Mouse (Mus musculus) MEL (cell line): ENCODE measurements around the gene Tpt1. TPM values are rescaled to one million over a fixed set of nuclear protein-coding genes. Genes with fewer than 3 reads are reported as not detected.
"Not testable (repeated sequence)": the region's sequence is repeated elsewhere in the genome, so short reads cannot be mapped to it uniquely, and the experiment has no call there.

Experiments
- DNase-seq: peaks from one replicate; pipeline ENCODE4 v3.0.0; 2011; ENCODE audit warnings: low read depth, low spot score
- H3K27ac ChIP-seq: 2 replicates; pipeline ENCODE4 v1.5.1; 2012; ENCODE audit warnings: low read depth, mild to moderate bottlenecking, control low read depth, low read length, moderate library complexity; ENCODE audit not compliant: control insufficient read depth
- H3K27me3 ChIP-seq, 2 experiments: fragments of 150-350 bp in 1 of 2; sonication (generic) in 1 of 2; 2 replicates each; pipeline ENCODE4 v1.6.1; 2012; ENCODE audit warnings: low read length in 2 of 2, mild to moderate bottlenecking in 2 of 2, improper control_type of control experiment in 1 of 2, moderate library complexity in 1 of 2; ENCODE audit not compliant: insufficient read depth in 2 of 2, control insufficient read depth in 1 of 2
- H3K36me3 ChIP-seq, 2 experiments: 2 replicates each; pipeline ENCODE4 v1.6.1; 2012 to 2014; ENCODE audit warnings: low read length in 2 of 2, improper control_type of control experiment in 1 of 2, inconsistent platforms in 1 of 2, mild to moderate bottlenecking in 1 of 2; ENCODE audit not compliant: insufficient read depth in 2 of 2, control insufficient read depth in 1 of 2
- H3K4me1 ChIP-seq, 2 experiments: fragments of 150-350 bp in 1 of 2; sonication (generic) in 1 of 2; 2 replicates each; pipeline ENCODE4 v1.6.1; 2012; ENCODE audit warnings: low read length in 2 of 2, improper control_type of control experiment in 1 of 2, mild to moderate bottlenecking in 1 of 2; ENCODE audit not compliant: insufficient read depth in 2 of 2, control insufficient read depth in 1 of 2
- H3K4me3 ChIP-seq, 2 experiments: fragments of 150-350 bp in 1 of 2; sonication (generic) in 1 of 2; 2 replicates each; pipeline ENCODE4 v1.5.1; 2012; ENCODE audit warnings: low read depth in 2 of 2, low read length in 2 of 2, mild to moderate bottlenecking in 2 of 2, moderate library complexity in 2 of 2, control low read depth in 1 of 2, improper control_type of control experiment in 1 of 2; ENCODE audit not compliant: control insufficient read depth in 1 of 2, insufficient read depth in 1 of 2
- H3K79me2 ChIP-seq: 2 replicates; pipeline ENCODE4 v1.6.1; 2012; ENCODE audit warnings: mild to moderate bottlenecking, low read length, moderate library complexity; ENCODE audit not compliant: control insufficient read depth, poor library complexity, insufficient read depth
- H3K9ac ChIP-seq: 2 replicates; pipeline ENCODE4 v1.6.1; 2012; ENCODE audit warnings: low read depth, mild to moderate bottlenecking, control low read depth, low read length, moderate library complexity; ENCODE audit not compliant: control insufficient read depth, poor library complexity, severe bottlenecking
- H3K9me3 ChIP-seq: fragments of 150-350 bp; sonication (generic); replicated peaks from 2 replicates; pipeline ENCODE4 v1.6.1; 2012; ENCODE audit warnings: mild to moderate bottlenecking, low read length, improper control_type of control experiment, moderate library complexity; ENCODE audit not compliant: insufficient read depth
- CTCF ChIP-seq, 3 experiments: IDR thresholded peaks in 2 of 3; conservative IDR thresholded peaks in 1 of 3; 2 replicates each; pipeline ENCODE4 v1.5.1; 2011 to 2012; ENCODE audit warnings: low read length in 3 of 3, low read depth in 2 of 3, mild to moderate bottlenecking in 2 of 3, improper control_type of control experiment in 1 of 3, inconsistent platforms in 1 of 3, mixed read lengths in 1 of 3, moderate library complexity in 1 of 3; ENCODE audit not compliant: control insufficient read depth in 1 of 3, insufficient read depth in 1 of 3, poor library complexity in 1 of 3, severe bottlenecking in 1 of 3
- ETS1 ChIP-seq: IDR thresholded peaks from 2 replicates; pipeline ENCODE4 v1.6.1; 2012; ENCODE audit warnings: low read depth, mild to moderate bottlenecking, inconsistent platforms, low read length, improper control_type of control experiment, moderate library complexity
- HCFC1 ChIP-seq: IDR thresholded peaks from 2 replicates; pipeline ENCODE4 v1.6.1; 2012; ENCODE audit warnings: low read depth, mild to moderate bottlenecking, inconsistent platforms, low read length, improper control_type of control experiment, moderate library complexity
- MXI1 ChIP-seq: IDR thresholded peaks from 2 replicates; pipeline ENCODE4 v1.6.1; 2011; ENCODE audit warnings: mild to moderate bottlenecking, low read depth, low read length, improper control_type of control experiment
- NELFE ChIP-seq: IDR thresholded peaks from 2 replicates; pipeline ENCODE4 v1.6.1; 2011; ENCODE audit warnings: low read depth, low read length, improper control_type of control experiment
- NRF1 ChIP-seq: IDR thresholded peaks from 2 replicates; pipeline ENCODE4 v1.6.1; 2014; ENCODE audit warnings: low read depth, mild to moderate bottlenecking, inconsistent platforms, low read length, improper control_type of control experiment, moderate library complexity; ENCODE audit not compliant: poor library complexity, insufficient read depth, severe bottlenecking
- RAD21 ChIP-seq: IDR thresholded peaks from 2 replicates; pipeline ENCODE4 v1.6.1; 2011; ENCODE audit warnings: mild to moderate bottlenecking, low read depth, low read length, improper control_type of control experiment
- RCOR1 ChIP-seq: IDR thresholded peaks from 2 replicates; pipeline ENCODE4 v1.6.1; 2012; ENCODE audit warnings: low read depth, mild to moderate bottlenecking, inconsistent platforms, low read length, improper control_type of control experiment
- TBP ChIP-seq: IDR thresholded peaks from 2 replicates; pipeline ENCODE4 v1.8.0; 2011; ENCODE audit warnings: low read depth, low read length, improper control_type of control experiment
- UBTF ChIP-seq: IDR thresholded peaks from 2 replicates; pipeline ENCODE4 v1.6.1; 2012; ENCODE audit warnings: low read depth, mild to moderate bottlenecking, inconsistent platforms, low read length, improper control_type of control experiment, moderate library complexity, borderline replicate concordance; ENCODE audit not compliant: insufficient read depth
- ZKSCAN1 ChIP-seq: IDR thresholded peaks from 2 replicates; pipeline ENCODE4 v1.6.1; 2012; ENCODE audit warnings: low read depth, mild to moderate bottlenecking, inconsistent platforms, low read length, improper control_type of control experiment, moderate library complexity
- ZNF384 ChIP-seq: IDR thresholded peaks from 2 replicates; pipeline ENCODE4 v1.6.1; 2012; ENCODE audit warnings: low read depth, mild to moderate bottlenecking, inconsistent platforms, low read length, improper control_type of control experiment
- polyA plus RNA-seq, 2 experiments: library from polyadenylated mRNA; stranded (reverse) in 1 of 2; unstranded in 1 of 2; fragments of >175 nt in 1 of 2; fragments of >200 nt in 1 of 2; gene quantifications; 2 replicates each; pipeline versions ENCODE4 v1.2.1 to v1.2.4; 2012; ENCODE audit warnings: low replicate concordance in 2 of 2, low read depth in 1 of 2; ENCODE audit not compliant: insufficient read length in 2 of 2, insufficient read depth in 1 of 2, missing spikeins in 1 of 2
- total RNA-seq: library from RNA; depleted of rRNA; stranded (reverse); fragments of 300-350 nt; gene quantifications from 2 replicates; pipeline ENCODE4 v1.2.3, GENCODE M21; 2012

Tpt1 gene
- total and polyA plus RNA-seq, 3 experiments, result 652 to 1,342 (median 817) TPM

DNA sequence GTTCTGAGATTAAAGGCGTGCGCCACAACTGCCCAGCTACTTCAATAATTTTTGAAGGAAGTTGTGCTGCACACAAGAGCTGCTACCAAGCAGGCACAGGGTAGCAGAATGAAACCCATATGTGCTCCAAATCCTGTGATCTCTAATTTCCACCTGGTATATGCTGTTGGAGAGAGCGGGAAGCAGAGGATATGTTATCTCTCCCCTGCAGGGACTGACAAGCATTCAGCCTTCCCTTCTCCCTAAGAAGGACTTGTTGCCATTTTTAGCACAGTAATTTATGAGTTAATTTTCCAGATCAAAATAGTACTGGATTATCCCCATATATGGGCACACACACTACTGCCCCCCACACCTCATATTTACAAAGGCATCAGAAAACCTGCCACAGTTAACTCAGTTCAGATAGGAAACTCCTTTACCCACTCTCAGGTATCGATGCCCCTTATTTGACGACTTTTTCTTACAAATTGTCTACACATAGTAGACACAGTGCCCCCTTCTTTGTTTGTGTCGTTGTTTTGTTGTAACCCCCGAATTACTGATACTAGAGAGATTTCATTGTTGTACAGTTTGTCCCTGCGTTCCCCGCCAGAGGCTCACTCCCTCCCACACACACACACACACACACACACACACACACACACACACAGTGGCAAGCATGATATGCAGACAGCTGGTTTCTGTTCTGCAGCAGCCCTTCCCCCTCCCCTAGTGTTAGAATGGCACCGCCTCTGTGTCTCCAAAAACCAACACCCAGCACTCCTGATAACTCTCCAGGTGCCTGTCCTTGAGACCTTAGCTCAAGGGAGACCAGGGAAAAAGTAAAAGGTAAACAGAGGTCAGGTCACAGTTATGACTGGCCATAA lies 7.6 kb upstream of the Tpt1 start (continued):
- TF ChIP-seq NRF1 (no peak), UBTF (no peak), RAD21 (no peak), ZKSCAN1 (no peak)

DNA sequence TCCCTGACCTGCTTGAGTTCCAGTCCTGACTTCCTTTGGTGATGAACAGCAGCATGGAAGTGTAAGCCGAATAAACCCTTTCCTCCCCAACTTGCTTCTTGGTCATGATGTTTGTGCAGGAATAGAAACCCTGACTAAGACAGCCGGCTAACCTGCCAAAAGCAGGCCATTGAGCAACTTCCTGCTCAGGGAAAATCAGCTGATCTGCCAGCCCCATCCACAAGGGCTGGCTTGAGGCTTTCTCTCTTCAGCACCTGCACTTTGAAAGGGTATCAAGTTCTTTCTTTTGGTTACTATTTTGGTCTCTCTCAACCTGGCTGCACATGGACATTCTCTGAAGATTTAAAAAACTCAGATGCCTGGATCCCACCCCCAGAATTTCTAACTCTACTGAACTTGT lies 3.1 kb upstream of the Tpt1 start:
- H3K9me3 ChIP-seq, DNase-seq, H3K4me3 ChIP-seq, H3K27ac ChIP-seq, H3K27me3 ChIP-seq, H3K9ac ChIP-seq: not testable (repeated sequence)
- Histone ChIP-seq H3K36me3 (peaks cover 5 to 14% of the 10 kb centered on the region in 2 experiments), H3K79me2 (peaks cover 15% of the 10 kb centered on the region), H3K4me1 (peaks cover 4 to 11% of the 10 kb centered on the region in 2 experiments)

DNA sequence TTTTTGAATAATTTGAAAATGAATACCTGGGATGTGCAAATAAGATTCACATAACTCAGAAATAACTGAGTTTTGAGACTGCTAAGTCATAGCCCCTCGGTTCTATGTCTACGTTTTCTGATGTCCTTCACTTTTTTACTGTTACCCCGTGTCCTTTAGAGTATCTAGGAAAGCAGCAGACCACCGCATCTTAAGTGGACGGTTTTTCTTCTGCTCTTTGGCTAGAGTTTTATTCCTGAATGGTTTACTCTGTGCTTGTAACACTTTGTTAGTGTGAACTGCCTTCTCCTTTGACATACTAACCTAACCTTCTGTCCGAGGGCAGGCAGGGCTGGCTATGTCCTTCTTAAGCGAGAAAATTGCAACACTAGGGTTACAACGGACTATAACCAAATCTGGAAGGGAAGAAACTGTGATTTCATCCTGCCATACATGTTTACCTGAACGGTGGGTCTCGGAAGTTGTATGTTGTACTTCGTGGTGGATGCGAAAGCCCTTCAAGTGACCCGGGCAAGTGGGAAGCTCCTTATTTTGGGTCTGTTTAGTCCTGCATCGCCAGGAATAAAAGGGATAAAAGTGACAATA lies 690 bp upstream of the Tpt1 start:
- no peak for TF ChIP-seq ETS1
- 0 out of 2 replicates have a peak, but pooled peaks have one; percentile 17 for TF ChIP-seq RCOR1
- DNase-seq, result no peak
- peak overlapping the region; percentile 60 for H3K27ac ChIP-seq

DNA sequence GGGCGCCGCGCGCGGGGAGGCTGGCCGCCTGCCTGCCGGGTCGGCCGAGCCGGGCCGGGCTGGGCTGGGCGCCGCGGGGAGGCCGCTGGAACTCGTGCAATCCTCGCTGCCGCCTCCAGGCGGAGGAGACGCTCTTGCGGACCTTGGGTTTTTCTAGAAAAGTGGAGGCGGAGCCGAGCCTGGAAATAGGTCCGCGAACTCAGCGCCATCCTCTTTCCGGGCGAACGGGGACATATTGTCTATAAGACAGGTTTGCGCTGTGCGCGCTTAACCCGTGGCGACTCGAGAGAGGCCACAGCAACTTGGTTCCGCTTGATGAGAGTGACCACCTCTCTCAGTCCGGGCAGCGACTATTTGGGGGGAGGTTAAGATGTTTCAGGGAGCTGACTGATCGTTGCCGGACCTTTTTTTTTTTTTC lies 814 bp downstream of the Tpt1 start:
- peak; percentile 81 for DNase-seq
- TF ChIP-seq MXI1, result no peak
- TF ChIP-seq HCFC1, result peak; percentile 65
- no peak; the same call in 1 of the 2 replicates for TF ChIP-seq UBTF
- TF ChIP-seq ZNF384, result 0 out of 2 replicates have a peak, but pooled peaks have one; percentile 7
- 0 out of 2 replicates have a peak, but pooled peaks have one; percentile 20 for TF ChIP-seq TBP
- TF ChIP-seq NELFE, result no peak
- TF ChIP-seq CTCF (IDR thresholded peaks at IDR 0.05 in 2 of 3, conservative IDR thresholded peaks at IDR 0.05 in 1 of 3; ENCODE audit: control insufficient read depth in 1 of 3, insufficient read depth in 1 of 3, low read depth in 2 of 3, low read length in 3 of 3, poor library complexity in 1 of 3, severe bottlenecking in 1 of 3), result peak in 2 of 3 experiments; percentile 4 to 24; a peak in 3 of 6 replicates
- TF ChIP-seq, all 39 proteins: peak for 4
- H3K27ac ChIP-seq, result peak overlapping the region; percentile 92
- H3K27me3 ChIP-seq, result no peaks in the 10 kb centered on the region
- peak overlapping the region; percentile 71 to 87 for H3K4me3 ChIP-seq
- peaks cover 12 to 16% of the 10 kb centered on the region in 2 experiments for H3K36me3 ChIP-seq
- H3K4me1 ChIP-seq, result peaks cover 2 to 8% of the 10 kb centered on the region in 2 experiments; a peak in 1 of 4 replicates
- peaks cover 20% of the 10 kb centered on the region for H3K79me2 ChIP-seq
- peak overlapping the region; percentile 99 for H3K9ac ChIP-seq
- no peaks in the 10 kb centered on the region for H3K9me3 ChIP-seq

More for the DNA sequence above, 690 bp upstream of the Tpt1 start:
- peaks cover 12 to 16% of the 10 kb centered on the region in 2 experiments for H3K36me3 ChIP-seq
- peaks cover 2 to 8% of the 10 kb centered on the region in 2 experiments; a peak in 1 of 4 replicates for H3K4me1 ChIP-seq
- no peaks in the 10 kb centered on the region for H3K9me3 ChIP-seq
- H3K4me3 ChIP-seq, result peak overlapping the region; percentile 83 to 92
- H3K27me3 ChIP-seq, result no peaks in the 10 kb centered on the region
- peak overlapping the region; percentile 90 for H3K9ac ChIP-seq
- peaks cover 20% of the 10 kb centered on the region for H3K79me2 ChIP-seq
